Mouse (Mus musculus): ENCODE data around the gene Ccr9. TPM values are rescaled to one million over a fixed set of nuclear protein-coding genes. Genes with fewer than 3 reads are reported as not detected.

Gene Ccr9
- polyA plus RNA-seq, 1 experiment from 2014 or later: 0.14 TPM

DNA sequence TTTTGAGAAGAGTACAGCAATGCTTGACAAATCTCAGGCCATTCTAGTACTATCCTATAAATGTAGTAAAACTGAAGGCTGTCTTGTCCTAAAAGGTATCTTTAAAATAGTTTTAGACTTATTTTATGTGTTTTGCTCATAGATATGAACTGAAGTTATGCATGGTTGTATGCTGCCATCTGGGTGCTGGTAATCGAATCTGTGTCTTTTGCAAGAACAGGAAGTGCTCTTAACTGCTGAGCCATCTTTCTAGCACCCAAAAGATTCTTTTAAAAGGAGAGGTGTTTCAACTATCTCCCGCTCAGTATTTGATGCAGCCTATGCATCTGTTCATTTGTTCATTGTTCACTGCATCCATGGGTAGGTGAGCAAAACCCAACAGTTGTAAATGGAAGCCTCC, 127.0 kb downstream of the Ccr9 start:
- no peak for ATAC-seq (ENCODE audit: insufficient number of reproducible peaks, insufficient read depth, low FRiP score, low TSS enrichment, low read depth)
- Histone ChIP-seq H3K36me3 (peaks cover 34% of the 10 kb centered on the region), H3K9me3 (no peaks in the 10 kb centered on the region), H3K4me3 (no peak overlapping the region), H3K9ac (no peak overlapping the region), H3K27me3 (no peaks in the 10 kb centered on the region), H3K27ac (no peak overlapping the region), H3K4me1 (no peaks in the 10 kb centered on the region), H3K4me2 (no peak overlapping the region)
- WGBS: 96% methylated on average over 2 of the region's 2 CpGs

DNA sequence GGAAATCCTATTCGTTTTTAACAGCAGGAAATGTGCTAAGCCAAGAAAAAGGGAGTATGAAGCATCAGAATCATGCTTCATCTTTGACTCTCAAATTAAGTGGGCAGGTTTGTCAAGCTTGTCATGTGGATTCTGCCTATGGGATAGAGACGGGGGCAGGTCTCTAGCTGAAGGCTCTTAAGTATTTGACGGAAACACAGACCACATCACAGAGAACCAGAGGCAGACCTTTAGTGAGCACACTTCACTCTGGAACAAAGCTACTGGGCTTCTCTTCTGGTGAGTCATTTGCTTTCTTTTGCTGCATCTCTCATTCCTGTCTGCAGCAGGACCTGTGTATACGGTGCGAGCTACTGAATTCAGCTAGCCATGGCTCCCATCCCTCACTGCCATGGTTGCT, 128.0 kb downstream of the Ccr9 start, which contains the start of gene Cxcr6:
Gene Cxcr6, plus strand, starts transcription at position 209 of the 400 bp plus-strand sequence.
- no peaks in the 10 kb centered on the region for H3K9me3 ChIP-seq
- WGBS: 87% methylated on average over 5 of the region's 5 CpGs
- H3K27me3 ChIP-seq: no peaks in the 10 kb centered on the region
- H3K4me1 ChIP-seq: no peaks in the 10 kb centered on the region
- ATAC-seq (ENCODE audit: insufficient number of reproducible peaks, insufficient read depth, low FRiP score, low TSS enrichment, low read depth): no peak
- H3K9ac ChIP-seq: no peak within 1 kb of the TSS
- no peak within 1 kb of the TSS for H3K4me2 ChIP-seq
- H3K4me3 ChIP-seq: no peak within 1 kb of the TSS
- H3K36me3 ChIP-seq: peaks cover 35% of the 10 kb centered on the region
- no peak within 1 kb of the TSS for H3K27ac ChIP-seq

DNA sequence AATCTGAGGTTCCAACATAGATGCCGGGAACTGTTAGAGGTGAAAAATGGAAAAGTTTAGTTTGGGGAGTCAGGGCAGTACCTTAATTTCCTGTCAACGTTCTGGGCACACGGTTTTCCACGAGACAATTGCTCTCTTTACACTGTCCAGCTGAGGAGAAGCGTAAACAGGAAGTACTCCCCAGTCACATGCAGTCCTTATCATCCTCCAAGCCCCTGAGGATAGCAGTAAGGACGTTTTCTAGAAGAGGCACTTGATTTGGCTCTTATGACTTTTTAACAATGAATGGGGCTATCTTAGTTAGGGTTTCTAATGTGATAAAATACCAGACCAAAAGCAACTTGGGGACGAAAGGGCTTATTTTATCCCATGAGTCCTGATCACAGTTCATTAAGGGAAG, 130.3 kb downstream of the Ccr9 start:
- H3K4me1 ChIP-seq: no peaks in the 10 kb centered on the region
- H3K9me3 ChIP-seq: no peaks in the 10 kb centered on the region
- WGBS: 53% methylated on average over 7 of the region's 7 CpGs

DNA sequence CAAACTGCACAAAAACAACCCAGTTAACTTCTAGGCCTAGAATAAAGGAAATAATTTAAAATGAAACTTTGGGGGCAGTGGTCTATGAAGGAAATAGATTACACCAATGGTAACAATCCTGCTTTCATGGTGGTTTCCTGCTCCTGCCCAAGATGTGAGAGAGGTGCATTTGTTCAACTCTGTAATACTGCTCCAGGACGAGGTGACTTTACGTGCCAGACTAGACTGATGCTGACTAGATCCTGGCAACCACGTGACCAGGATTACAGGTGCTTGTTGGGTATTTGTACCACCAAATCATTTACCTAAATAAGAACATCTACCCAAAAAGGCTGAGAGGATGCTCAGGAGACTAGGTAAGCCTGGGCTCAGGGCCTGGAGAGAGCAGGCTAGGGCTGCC, 133.6 kb downstream of the Ccr9 start:
- ATAC-seq (ENCODE audit: insufficient number of reproducible peaks, insufficient read depth, low FRiP score, low TSS enrichment, low read depth): no peak
- 90% methylated on average over 3 of the region's 3 CpGs for WGBS
- no peak overlapping the region for H3K9ac ChIP-seq
- H3K27me3 ChIP-seq: no peaks in the 10 kb centered on the region
- H3K4me3 ChIP-seq: no peak overlapping the region
- no peaks in the 10 kb centered on the region for H3K4me1 ChIP-seq
- H3K36me3 ChIP-seq: peaks cover 39% of the 10 kb centered on the region
- H3K9me3 ChIP-seq: no peaks in the 10 kb centered on the region
- H3K27ac ChIP-seq: no peak overlapping the region
- no peak overlapping the region for H3K4me2 ChIP-seq

More for the DNA sequence above, 130.3 kb downstream of the Ccr9 start:
- H3K27me3 ChIP-seq: no peaks in the 10 kb centered on the region
- H3K36me3 ChIP-seq: peaks cover 25% of the 10 kb centered on the region
- H3K9ac ChIP-seq: no peak overlapping the region
- no peak for ATAC-seq (ENCODE audit: insufficient number of reproducible peaks, insufficient read depth, low FRiP score, low TSS enrichment, low read depth)
- H3K4me3 ChIP-seq: no peak overlapping the region
- no peak overlapping the region for H3K4me2 ChIP-seq
- no peak overlapping the region for H3K27ac ChIP-seq

DNA sequence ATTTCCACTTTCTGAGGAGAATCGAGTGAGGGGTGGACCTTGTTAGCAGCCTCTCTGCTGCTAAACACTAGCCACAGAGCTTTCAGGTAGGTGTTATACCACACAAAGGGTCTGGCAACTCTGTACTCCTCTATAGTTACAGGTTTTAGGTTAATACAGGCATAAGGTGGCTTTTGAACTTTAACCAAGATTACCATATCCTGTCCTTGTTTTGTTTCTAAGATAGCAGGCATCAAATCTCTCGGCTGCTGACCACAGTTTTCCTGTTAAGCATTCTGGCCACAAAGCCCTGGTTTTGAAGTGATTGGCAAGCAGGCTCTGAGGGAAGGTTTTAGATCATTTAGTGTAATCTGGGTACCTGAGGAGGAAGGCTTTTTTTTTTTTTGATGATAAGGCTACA, 136.1 kb downstream of the Ccr9 start:
- H3K4me2 ChIP-seq: no peak overlapping the region
- H3K27me3 ChIP-seq: no peaks in the 10 kb centered on the region
- no peak overlapping the region for H3K27ac ChIP-seq
- 80% methylated on average over 2 of the region's 2 CpGs for WGBS
- no peaks in the 10 kb centered on the region for H3K9me3 ChIP-seq
- no peak overlapping the region for H3K4me3 ChIP-seq
- no peak for ATAC-seq (ENCODE audit: insufficient number of reproducible peaks, insufficient read depth, low FRiP score, low TSS enrichment, low read depth)
- no peaks in the 10 kb centered on the region for H3K4me1 ChIP-seq
- H3K9ac ChIP-seq: no peak overlapping the region
- H3K36me3 ChIP-seq: peaks cover 59% of the 10 kb centered on the region

DNA sequence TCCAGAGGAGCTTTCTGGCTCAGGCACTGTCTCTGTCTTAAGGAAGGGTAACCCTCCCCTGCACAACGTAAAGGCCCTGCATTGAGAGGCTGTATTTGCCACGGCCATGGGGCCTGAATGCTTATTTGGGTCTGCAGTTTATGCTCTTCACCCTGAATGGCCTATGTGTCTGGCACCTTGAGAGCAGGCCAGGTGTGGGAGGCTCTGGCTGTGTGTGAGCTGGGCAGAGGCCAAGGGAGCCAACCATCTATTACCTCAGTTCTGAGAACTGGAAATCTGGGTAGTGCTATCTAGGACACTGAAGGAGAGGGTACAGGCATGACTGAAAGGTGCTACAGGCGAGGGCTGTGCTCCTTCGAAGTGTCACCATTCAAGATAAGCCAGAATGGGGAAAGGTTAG, 136.6 kb downstream of the Ccr9 start:
- WGBS: 86% methylated on average over 4 of the region's 4 CpGs
- H3K27me3 ChIP-seq: no peaks in the 10 kb centered on the region
- no peak overlapping the region for H3K27ac ChIP-seq
- H3K9ac ChIP-seq: no peak overlapping the region
- no peak overlapping the region for H3K4me3 ChIP-seq
- no peak overlapping the region for H3K4me2 ChIP-seq
- no peak for ATAC-seq (ENCODE audit: insufficient number of reproducible peaks, insufficient read depth, low FRiP score, low TSS enrichment, low read depth)
- H3K4me1 ChIP-seq: no peaks in the 10 kb centered on the region
- H3K36me3 ChIP-seq: peaks cover 62% of the 10 kb centered on the region
- no peaks in the 10 kb centered on the region for H3K9me3 ChIP-seq

DNA sequence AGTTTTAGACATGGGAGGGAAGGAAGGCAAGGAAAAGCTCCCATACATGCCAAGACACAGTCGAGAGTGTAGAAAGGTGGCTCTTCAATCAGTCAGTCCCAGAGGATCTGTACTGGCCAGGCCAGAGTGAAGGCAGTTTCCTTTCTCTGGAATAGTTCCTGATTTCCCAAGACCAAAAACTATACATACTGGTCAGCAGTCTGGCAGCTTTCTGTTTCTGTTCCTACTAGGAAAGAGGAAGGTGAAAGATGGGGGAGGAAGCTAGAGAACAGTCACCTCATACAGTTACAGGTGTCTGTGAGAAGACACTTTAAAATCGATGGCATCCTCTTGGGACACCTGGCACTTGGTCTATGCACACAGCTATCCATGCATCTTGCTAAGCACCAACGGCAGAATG, 137.2 kb downstream of the Ccr9 start:
- Histone ChIP-seq H3K4me1 (no peaks in the 10 kb centered on the region), H3K27me3 (no peaks in the 10 kb centered on the region), H3K27ac (no peak overlapping the region), H3K9me3 (no peaks in the 10 kb centered on the region), H3K4me3 (no peak overlapping the region), H3K36me3 (peaks cover 59% of the 10 kb centered on the region), H3K4me2 (no peak overlapping the region), H3K9ac (no peak overlapping the region)
- ATAC-seq (ENCODE audit: insufficient number of reproducible peaks, insufficient read depth, low FRiP score, low TSS enrichment, low read depth): no peak
- 94% methylated on average over 3 of the region's 3 CpGs for WGBS

DNA sequence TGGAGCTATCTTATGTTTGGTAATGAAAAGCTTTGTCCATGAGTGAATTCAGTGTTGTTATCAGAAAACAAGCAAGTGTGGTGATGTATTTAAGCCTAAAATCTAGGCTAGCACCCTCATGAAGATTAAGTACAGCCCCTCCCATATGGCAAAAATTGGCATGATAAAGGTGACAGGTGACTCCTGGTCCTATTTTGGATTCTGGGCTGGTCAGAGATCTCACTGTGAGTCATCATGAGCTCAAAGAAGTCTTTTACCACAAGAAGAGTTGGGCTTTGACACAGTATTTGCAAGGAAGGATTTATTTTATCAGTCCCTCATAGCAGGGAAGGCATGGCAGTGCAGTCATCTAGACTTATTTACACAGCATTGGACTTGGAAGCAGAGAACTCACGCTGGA, 137.8 kb downstream of the Ccr9 start:
- Histone ChIP-seq H3K27ac (no peak overlapping the region), H3K4me3 (no peak overlapping the region), H3K27me3 (no peaks in the 10 kb centered on the region), H3K9me3 (no peaks in the 10 kb centered on the region), H3K4me2 (no peak overlapping the region), H3K9ac (no peak overlapping the region), H3K4me1 (no peaks in the 10 kb centered on the region), H3K36me3 (peaks cover 59% of the 10 kb centered on the region)
- ATAC-seq (ENCODE audit: insufficient number of reproducible peaks, insufficient read depth, low FRiP score, low TSS enrichment, low read depth): no peak
- 86% methylated on average over 1 of the region's 1 CpGs for WGBS

DNA sequence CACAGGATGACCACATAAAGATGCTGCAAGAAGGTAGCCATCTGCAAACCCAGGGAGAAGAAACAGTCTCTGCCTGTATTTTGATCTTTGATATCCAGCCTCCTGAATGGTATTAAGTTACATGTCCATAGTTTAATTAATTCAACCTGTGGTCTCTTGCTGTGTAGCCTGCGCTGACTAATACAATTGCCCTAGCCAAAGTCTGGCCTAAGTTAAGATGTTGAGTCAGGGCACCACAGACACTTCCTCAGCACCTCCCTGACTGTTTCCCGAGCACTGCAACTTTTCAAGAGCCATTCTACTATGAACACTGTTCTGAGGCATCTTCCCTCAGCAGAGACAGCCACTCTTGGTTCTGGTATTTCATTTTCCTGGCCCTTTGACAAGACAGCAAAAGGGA, 140.4 kb downstream of the Ccr9 start:
- no peak for ATAC-seq (ENCODE audit: insufficient number of reproducible peaks, insufficient read depth, low FRiP score, low TSS enrichment, low read depth)
- Histone ChIP-seq H3K4me2 (no peak overlapping the region), H3K9me3 (no peaks in the 10 kb centered on the region), H3K36me3 (peaks cover 78% of the 10 kb centered on the region), H3K4me3 (no peak overlapping the region), H3K4me1 (no peaks in the 10 kb centered on the region), H3K27ac (no peak overlapping the region), H3K9ac (no peak overlapping the region), H3K27me3 (no peaks in the 10 kb centered on the region)
- WGBS: 34% methylated on average over 2 of the region's 2 CpGs

DNA sequence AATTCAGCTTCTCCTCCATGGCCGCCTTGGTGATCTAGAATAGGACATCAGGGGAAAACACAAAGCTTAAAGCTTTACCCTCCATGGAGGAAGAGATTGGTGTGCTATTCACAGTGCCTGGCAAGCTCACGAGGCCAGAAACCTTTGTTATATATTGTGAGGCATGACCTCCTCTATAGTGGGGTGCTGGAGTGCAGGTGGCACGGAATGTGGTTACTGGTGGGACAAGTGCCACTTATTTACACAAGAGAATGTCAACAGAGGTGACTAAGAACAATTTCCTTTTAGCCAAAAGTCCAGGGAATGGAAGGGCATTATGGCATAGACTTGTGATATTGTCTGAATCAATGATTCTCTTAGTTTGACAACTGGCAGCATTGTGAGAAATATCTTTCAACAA, 148.4 kb downstream of the Ccr9 start:
- Histone ChIP-seq H3K4me2 (no peak overlapping the region), H3K4me3 (no peak overlapping the region), H3K9ac (no peak overlapping the region), H3K27me3 (no peaks in the 10 kb centered on the region), H3K36me3 (peaks cover 94% of the 10 kb centered on the region), H3K9me3 (no peaks in the 10 kb centered on the region), H3K27ac (no peak overlapping the region), H3K4me1 (no peaks in the 10 kb centered on the region)
- WGBS: 90% methylated on average over 3 of the region's 3 CpGs
- ATAC-seq (ENCODE audit: insufficient number of reproducible peaks, insufficient read depth, low FRiP score, low TSS enrichment, low read depth): no peak

DNA sequence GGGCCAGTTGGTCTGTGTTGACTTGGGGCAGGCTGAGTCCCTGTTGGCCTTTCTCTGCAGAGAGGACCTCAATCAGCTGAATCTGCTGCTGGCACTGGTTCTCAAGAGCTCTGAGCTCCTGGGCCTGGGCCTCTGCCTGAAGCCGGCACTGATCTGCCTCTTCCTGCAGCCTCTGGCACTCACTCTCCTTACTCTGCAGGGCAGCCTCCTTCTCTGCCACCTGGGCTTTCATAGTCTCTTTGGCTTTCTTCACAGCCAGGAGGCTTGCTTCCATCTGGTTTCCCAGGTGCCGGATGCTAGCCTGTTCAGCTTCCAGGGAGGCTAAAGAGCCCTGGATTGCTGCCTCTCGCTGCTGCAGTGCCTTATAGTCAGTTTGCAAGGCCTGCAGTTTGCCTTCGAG, 150.7 kb downstream of the Ccr9 start:
- H3K27ac ChIP-seq: no peak overlapping the region
- H3K4me3 ChIP-seq: no peak overlapping the region
- no peaks in the 10 kb centered on the region for H3K27me3 ChIP-seq
- H3K9ac ChIP-seq: no peak overlapping the region
- H3K4me2 ChIP-seq: no peak overlapping the region
- no peaks in the 10 kb centered on the region for H3K4me1 ChIP-seq
- H3K9me3 ChIP-seq: no peaks in the 10 kb centered on the region
- no peak for ATAC-seq (ENCODE audit: insufficient number of reproducible peaks, insufficient read depth, low FRiP score, low TSS enrichment, low read depth)
- H3K36me3 ChIP-seq: peaks cover 74% of the 10 kb centered on the region
- WGBS: 83% methylated on average over 4 of the region's 4 CpGs
